Mouse (Mus musculus) testis, postnatal 10 days (tissue): Measurements from ENCODE around the gene Mfng.

Experiments
- DNase-seq: peaks from one replicate; pipeline ENCODE4 v3.0.0; 2021; ENCODE audit warnings: low spot score

Mfng gene

GRCm38 (mm10) chr15:78773290-78773729 lies at the start of gene Mfng:
Mfng (minus strand) TSS chr15:78773475.
- peak; percentile 68 for DNase-seq

DNA sequence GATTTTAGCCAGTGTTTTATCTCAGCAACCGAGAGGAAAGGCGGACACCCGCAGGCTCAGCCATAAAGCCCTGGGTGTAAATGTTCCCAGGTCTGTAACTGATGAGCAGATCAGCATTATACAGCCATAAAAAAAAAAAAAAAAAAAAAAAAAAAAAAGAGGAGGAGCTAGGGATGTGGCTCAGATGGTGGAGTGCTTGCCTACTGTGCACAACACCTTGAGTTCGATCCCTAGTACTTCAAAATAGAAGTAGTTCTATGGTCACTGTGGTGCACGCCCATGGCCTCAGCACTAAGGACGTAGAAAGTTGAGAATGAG lies 42.8 kb upstream of the Mfng start:
- DNase-seq, result no peak

- no peak for DNase-seq
These were observed 42.2 kb upstream of the Mfng start for GRCm38 (mm10) chr15:78815314-78816073.

- no peak for DNase-seq
These were observed 40.3 kb upstream of the Mfng start for GRCm38 (mm10) chr15:78813603-78814002.

GRCm38 (mm10) chr15:78810146-78810545 lies 36.9 kb upstream of the Mfng start:
- no peak for DNase-seq

- no peak for DNase-seq
These were observed 36.5 kb upstream of the Mfng start for GRCm38 (mm10) chr15:78809739-78810138.

DNA sequence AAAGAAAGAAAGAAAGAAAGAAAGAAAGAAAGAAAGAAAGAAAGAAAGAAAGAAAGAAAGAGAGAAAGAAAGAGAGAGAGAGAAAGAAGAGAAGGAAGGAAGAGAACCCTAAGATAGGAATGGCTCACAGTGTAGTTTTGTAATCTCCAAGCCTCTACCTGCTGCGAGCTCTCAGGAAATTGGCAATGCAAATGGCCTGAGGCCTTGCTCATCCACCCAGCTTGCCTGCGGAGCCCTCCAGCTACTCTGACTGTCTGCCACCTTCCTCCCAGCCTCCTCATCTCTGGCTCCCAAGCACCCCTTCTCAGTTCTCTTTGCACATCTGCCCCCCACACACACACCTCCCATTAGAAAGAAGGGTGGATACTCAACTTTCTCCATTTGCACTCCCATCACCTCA lies 35.7 kb upstream of the Mfng start:
- DNase-seq, result no peak

DNA sequence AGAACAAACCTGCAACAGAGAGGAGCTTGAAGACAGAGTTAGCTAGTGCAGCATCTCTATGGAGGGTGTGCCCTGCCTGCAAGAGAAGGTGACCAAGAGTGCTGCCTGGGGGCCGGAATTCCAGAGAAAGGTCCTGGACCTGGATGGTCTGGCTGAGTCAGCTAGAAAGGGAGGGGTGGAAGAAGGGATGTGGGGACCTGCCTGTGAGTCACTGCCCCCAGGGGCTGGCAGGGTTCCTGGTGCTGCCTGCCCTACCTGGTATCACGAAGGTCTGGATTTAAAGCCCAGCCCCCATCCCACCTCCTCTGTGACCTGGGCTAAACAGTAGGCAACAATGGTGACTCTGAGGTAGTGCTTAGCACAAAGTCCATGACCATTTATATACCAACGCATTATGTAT lies 33.9 kb upstream of the Mfng start:
- no peak for DNase-seq

- no peak for DNase-seq
These were observed 33.3 kb upstream of the Mfng start for GRCm38 (mm10) chr15:78806614-78807013.

- DNase-seq, result no peak
These were observed 32.1 kb upstream of the Mfng start for GRCm38 (mm10) chr15:78805351-78805750.

DNA sequence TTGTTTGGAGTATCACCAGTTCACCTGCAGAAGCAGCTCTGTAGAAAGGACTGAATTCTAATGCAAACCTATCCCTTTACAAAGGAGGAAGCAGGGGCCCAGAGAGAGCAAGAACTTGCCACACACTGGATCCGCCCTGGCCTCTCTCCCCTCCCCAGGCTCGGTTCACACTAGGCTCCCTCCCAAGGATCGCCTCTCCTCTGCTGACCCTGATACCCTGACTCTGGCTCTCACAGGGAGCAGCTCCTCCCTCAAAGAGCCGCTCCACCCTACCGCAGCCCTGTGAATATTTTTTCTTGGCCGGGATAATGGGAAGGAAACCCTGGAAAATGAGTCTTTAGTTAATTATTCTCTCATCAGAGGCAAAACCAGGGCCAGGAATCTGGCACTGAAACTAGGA lies 31.1 kb upstream of the Mfng start:
- DNase-seq, result no peak

DNA sequence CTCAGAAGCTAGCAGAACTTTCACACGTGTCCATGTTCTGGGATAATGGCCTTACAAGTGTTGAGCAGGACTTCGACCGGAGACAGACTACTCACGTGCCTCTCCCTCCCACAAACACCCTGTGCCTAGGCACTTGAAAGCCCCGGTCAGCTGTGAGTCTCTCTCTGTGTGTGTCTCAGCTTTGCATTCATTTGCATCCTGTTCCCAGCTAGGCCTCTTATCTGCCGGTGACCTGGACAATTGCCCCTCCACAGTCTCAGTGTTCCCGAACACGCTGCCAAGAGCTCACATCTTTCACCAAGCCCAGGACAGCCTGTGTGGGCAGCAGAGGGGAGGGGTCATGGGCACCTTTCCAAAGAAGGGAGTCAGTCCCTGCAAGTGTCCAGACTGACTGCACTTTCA lies 30.2 kb upstream of the Mfng start:
- peak; percentile 85 for DNase-seq

- peak; percentile 78 for DNase-seq
These were observed 29.6 kb upstream of the Mfng start, which contains the start of gene Card10 for GRCm38 (mm10) chr15:78802776-78803391. Card10 (minus strand) TSS chr15:78803042.

DNA sequence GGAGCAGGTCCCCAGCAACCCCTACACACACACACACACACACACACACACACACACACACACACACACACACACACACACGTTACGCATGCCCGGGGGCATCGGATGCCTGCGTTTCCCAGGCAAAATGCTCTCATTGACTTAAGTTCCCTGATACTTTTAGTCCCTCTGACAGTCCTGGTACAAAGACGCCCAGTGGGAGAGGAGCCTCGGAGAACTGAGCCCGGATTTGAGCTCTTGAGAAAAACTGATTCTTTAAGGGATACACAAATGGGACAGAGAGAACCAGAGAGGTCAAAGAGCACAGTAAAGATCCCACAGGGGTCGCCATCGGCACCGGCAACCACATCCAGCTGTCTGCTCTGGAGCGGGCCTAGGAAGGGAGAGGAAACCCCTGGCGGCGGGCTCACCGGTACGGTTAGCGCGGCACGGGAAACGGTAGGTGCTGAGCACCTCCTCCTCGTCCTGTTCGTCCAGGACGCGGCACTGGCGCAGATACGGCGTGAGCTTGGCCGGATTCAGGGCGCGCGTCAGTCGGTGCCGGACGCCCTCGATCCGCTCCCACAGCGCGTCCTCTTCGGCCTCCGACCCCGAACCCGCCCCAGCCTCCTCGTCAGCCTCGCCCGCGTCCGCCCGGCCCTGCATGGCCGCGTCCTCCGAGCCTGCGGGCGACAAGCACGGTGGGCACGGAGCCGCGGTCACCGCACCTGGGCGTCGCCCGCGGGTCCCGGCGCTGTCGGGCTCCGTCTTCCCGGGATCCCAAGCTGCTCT lies 28.9 kb upstream of the Mfng start:
- peak; percentile 64 for DNase-seq

- no peak for DNase-seq
These were observed 28.3 kb upstream of the Mfng start for GRCm38 (mm10) chr15:78801571-78801970.

- DNase-seq, result no peak
These were observed 25.8 kb upstream of the Mfng start for GRCm38 (mm10) chr15:78799029-78799428.

DNA sequence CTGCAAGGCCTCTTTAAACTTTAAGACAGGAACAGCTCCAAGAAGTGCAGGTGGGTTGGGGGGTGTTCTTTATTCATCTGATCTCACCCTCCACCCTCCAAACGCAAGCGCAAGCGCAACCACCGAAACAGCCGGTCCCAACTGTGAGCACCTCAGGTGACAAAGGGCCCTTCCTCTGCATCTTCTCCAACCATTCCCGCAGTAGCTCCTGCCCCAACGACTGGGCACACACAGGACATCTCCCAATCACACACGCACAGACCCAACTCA lies 23.7 kb upstream of the Mfng start:
- no peak for DNase-seq

DNA sequence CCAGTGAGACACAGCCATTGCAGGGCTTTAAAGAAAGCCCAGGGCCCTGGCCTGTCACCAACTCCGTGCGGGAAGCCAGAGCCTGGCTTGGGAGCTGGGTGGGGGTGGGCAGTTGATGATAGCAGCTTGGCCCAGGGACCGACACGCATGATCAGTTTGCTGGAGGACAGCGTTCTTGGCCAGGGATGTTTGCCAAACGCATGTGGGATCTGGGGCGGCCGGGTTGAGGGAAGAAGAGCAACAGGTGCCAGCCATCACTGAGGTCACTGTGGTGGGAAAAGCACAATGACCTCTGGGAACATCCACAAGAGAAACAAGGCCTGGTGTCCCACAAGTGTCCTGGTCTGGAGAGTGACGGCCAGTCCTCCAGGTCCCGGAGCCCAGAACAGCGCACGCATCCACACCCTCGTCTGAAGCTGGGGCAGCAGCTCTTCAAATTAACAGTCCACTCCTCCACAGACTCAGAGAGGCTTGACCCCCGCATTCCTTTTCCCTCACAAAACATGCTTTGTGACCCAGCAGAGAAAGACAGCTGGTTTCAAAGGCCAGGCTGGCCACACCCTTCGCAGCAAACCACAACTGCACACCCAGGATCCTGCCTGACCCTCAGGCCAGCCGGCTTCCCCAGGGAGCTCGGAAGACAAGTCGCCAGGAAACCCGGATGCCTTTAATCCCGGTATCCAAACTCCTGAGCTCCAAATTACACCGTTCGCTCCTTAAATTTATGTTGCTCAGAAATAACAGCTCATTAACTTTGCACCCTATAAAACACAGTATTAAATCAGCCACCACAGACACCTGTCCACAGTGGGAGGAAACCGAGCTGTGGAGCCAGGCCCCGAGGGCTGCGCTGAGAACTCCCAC lies 23.2 kb upstream of the Mfng start:
- DNase-seq, result no peak

DNA sequence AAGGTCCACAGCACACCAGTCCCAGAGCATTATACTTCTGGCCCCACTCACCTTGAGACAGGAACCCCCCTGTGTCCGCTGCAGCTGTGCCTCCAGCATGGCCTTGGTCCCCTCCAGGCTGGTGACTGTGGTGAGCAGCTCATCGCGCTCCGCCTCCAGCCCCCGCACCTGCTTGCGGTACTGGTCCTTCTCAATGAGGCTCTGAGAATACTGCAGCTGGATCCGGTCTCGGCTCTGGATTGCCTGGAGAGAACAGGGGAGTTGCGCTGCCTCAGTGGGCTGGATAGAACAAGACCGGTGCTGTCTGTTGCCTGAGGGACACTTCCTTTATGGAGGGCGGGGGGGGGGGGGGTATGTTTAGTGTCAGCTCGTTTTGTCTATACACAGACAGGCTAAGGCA lies 17.7 kb upstream of the Mfng start:
- no peak for DNase-seq

DNA sequence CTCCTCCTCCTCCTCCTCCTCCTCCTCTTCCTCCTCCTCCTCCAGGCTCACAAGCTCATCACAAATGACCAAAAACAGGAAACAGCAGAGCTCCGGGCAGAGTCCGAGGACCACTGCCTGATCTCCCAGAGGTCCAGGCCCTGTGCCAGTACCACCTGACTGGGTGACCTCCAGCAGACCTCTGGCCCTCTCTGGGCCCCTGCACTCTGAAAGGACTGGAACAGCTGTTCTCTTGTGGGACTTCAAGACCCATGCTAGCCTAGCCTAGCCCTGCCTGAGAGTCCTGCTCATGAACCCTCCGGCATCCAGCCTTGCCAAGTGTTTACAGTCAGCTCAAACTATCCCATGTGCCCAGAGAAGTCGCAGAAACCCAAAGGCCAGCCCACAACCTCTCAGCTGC lies 17.2 kb upstream of the Mfng start:
- DNase-seq, result no peak

GRCm38 (mm10) chr15:78789721-78790323 lies 16.5 kb upstream of the Mfng start:
- no peak for DNase-seq

DNA sequence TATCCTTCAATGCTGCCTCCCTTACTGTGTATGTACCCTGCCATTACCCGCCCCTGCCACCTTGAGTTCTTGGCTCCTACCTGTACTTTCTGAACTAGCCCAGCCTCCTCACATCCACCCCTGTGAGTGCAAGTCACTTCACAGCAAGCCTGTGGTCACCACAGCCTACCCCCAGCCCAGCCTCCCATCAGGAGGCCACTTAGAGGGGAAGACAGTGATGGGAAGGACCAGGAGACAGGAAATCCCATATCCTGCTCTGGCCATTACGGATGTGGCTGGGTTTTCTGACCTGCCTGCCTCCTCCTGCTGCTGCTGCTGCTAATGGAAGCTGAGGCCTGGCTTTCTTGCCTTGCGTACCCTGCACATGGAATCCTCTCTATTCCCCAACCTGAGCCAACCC lies 14.8 kb upstream of the Mfng start:
- no peak for DNase-seq
